Mouse (Mus musculus): Measurements from ENCODE around the gene Tbc1d10a. TPM values are rescaled to one million over a fixed set of nuclear protein-coding genes. Genes with fewer than 3 reads are reported as not detected.

Gene Tbc1d10a
- polyA plus RNA-seq, 1 experiment = 19.9 TPM

DNA sequence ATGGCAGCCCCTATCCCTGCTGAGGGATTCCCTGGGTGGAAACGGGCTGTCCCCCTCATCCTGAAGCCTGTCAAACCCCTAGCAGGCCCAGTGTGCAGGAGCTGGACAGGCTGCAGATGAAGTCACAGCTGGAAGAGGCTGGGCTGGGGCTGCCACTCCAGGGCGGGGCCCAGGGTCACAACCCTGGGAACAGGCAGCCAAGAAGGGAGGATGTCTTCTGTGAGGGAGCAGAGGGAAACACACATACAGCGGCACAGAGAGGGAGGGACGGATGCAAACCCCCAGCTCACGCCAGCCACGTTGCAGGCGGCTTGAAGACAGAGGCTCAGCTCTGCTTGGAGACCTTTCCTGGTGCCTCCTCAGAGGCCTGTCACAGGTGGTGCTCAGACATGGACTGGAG lies 77.5 kb downstream of the Tbc1d10a start:
- H3K4me3 ChIP-seq (ENCODE audit: low read depth, low read length) = no peak overlapping the region
- peaks cover 14% of the 10 kb centered on the region for H3K4me1 ChIP-seq (ENCODE audit: control insufficient read depth, insufficient read depth, low read length)
- no peaks in the 10 kb centered on the region for H3K9me3 ChIP-seq (replicated peaks; ENCODE audit: control insufficient read depth, insufficient read depth, low read length, poor library complexity, severe bottlenecking)
- peaks cover 2% of the 10 kb centered on the region for H3K36me3 ChIP-seq (ENCODE audit: control insufficient read depth, insufficient read depth, low read length, poor library complexity, severe bottlenecking)
- no peak overlapping the region for H3K27ac ChIP-seq (ENCODE audit: insufficient read depth, low read length)
- TF ChIP-seq CTCF (IDR thresholded peaks at IDR 0.05; ENCODE audit: low read depth, low read length) (no peak), EP300 (IDR thresholded peaks at IDR 0.05; ENCODE audit: insufficient read depth, low read depth, low read length) (no peak), POLR2A (IDR thresholded peaks at IDR 0.05; ENCODE audit: insufficient read depth, low read length) (no peak)
- no peak overlapping the region for H3K9ac ChIP-seq (ENCODE audit: low read depth, poor library complexity, severe bottlenecking)
- H3K27me3 ChIP-seq (ENCODE audit: control insufficient read depth, insufficient read depth, low read length, poor library complexity, severe bottlenecking) = no peaks in the 10 kb centered on the region

Other genes starting within 250 kb of the Tbc1d10a start
- 248 and 252 TPM in 2 replicates for gene Pes1, start 222.8 kb upstream of the Tbc1d10a start, polyA plus RNA-seq (2011; ENCODE audit: insufficient read depth, insufficient read length, low read depth, missing spikeins)
- gene 4930556J24Rik, start 210.0 kb upstream of the Tbc1d10a start, polyA plus RNA-seq (2011; ENCODE audit: insufficient read depth, insufficient read length, low read depth, missing spikeins) = not detected in 2 replicates
- 1.6 and 1.8 TPM in 2 replicates for gene Gal3st1, start 203.2 kb upstream of the Tbc1d10a start, polyA plus RNA-seq (2011; ENCODE audit: insufficient read depth, insufficient read length, low read depth, missing spikeins)
- 5.2 and 7.4 TPM in 2 replicates for gene Sec14l4, start 155.3 kb upstream of the Tbc1d10a start, polyA plus RNA-seq (2011; ENCODE audit: insufficient read depth, insufficient read length, low read depth, missing spikeins)
- gene Sec14l3, start 121.9 kb upstream of the Tbc1d10a start, polyA plus RNA-seq (2011; ENCODE audit: insufficient read depth, insufficient read length, low read depth, missing spikeins) = not detected in 2 replicates
- 8.3 and 10.9 TPM in 2 replicates for gene Mtfp1, start 91.3 kb upstream of the Tbc1d10a start, polyA plus RNA-seq (2011; ENCODE audit: insufficient read depth, insufficient read length, low read depth, missing spikeins)
- 4.2 and 5.4 TPM in 2 replicates for gene Sec14l2, start 63.4 kb upstream of the Tbc1d10a start, polyA plus RNA-seq (2011; ENCODE audit: insufficient read depth, insufficient read length, low read depth, missing spikeins)
- 8.0 and 8.9 TPM in 2 replicates for gene Rnf215, start 51.6 kb upstream of the Tbc1d10a start, polyA plus RNA-seq (2011; ENCODE audit: insufficient read depth, insufficient read length, low read depth, missing spikeins)
- 3.7 and 5.8 TPM in 2 replicates for gene Ccdc157, start 26.5 kb upstream of the Tbc1d10a start, polyA plus RNA-seq (2011; ENCODE audit: insufficient read depth, insufficient read length, low read depth, missing spikeins)
- gene Sf3a1, start 26.4 kb upstream of the Tbc1d10a start, polyA plus RNA-seq (2011; ENCODE audit: insufficient read depth, insufficient read length, low read depth, missing spikeins) = 117 and 125 TPM in 2 replicates
- 29.6 and 35.2 TPM in 2 replicates for gene Castor1, start 31.4 kb downstream of the Tbc1d10a start, polyA plus RNA-seq (2011; ENCODE audit: insufficient read depth, insufficient read length, low read depth, missing spikeins)
- gene Osm, start 49.6 kb downstream of the Tbc1d10a start, polyA plus RNA-seq (2011; ENCODE audit: insufficient read depth, insufficient read length, low read depth, missing spikeins) = 0.52 and 0.88 TPM in 2 replicates
- gene Lif, start 70.8 kb downstream of the Tbc1d10a start, polyA plus RNA-seq (2011; ENCODE audit: insufficient read depth, insufficient read length, low read depth, missing spikeins) = 12.1 and 13.3 TPM in 2 replicates